Mouse (Mus musculus) fat pad, adult 2 months (tissue): ENCODE measurements around the gene Slc17a5.

ENCODE experiments used
- DNase-seq: peaks from one replicate; pipeline ENCODE4 v3.0.0-alpha.2; 2011; ENCODE audit warnings: low read depth, low spot score; ENCODE audit errors: extremely low read depth

The Slc17a5 gene

GRCm38 (mm10) chr9:78559479-78559878 lies 28.4 kb downstream of the Slc17a5 start:
- no peak for DNase-seq

DNA sequence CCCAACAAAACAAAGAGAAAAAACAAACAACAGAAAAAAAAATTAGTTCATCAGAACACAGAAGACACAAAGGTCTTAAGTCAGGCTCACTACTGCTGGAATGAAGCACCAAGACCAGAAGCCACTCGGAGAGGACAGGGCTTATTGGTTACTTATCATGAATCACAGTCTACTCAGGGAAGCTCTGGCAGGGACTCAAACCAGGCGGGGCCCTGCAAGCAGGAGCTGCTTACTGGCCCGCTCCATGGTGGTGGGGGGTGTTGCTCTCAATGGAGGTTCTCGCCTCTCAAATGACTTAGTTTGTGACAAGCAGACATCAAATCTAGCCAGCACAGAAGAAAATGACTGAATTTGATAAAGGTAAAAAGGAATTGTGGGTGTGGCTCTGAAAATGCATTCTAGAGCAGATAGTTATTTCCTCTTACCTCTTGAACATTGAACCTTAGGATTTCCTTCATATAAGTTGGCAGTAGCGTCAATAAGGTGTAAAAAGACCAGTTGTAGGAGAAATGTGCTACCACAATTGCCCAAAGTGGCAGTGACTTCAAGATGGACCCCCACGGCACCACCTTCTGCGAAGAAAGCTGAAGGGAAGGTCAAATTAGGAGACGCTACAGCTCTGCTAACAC lies 29.1 kb downstream of the Slc17a5 start:
- DNase-seq, result no peak

- no peak for DNase-seq
Measured at GRCm38 (mm10) chr9:78557041-78557440, 30.8 kb downstream of the Slc17a5 start.

DNA sequence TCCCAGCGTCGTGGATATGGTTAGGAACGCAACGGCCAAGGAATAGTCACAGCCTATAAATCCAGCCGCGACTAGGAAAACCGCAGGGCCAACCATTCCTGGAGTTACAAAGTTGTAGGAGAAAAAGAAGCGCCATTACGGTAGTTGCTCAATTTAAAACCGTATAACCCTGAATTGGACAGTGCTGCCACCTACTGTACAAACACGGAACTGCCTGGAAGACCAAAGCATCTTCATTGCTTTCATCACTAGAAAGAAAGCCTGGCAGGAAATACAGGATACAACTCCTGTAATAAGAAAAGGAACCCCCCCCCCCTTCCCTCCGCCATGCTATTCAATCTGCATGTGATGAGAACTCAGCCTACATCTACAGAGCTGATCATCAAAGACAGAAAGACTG lies 34.9 kb downstream of the Slc17a5 start:
- no peak for DNase-seq

DNA sequence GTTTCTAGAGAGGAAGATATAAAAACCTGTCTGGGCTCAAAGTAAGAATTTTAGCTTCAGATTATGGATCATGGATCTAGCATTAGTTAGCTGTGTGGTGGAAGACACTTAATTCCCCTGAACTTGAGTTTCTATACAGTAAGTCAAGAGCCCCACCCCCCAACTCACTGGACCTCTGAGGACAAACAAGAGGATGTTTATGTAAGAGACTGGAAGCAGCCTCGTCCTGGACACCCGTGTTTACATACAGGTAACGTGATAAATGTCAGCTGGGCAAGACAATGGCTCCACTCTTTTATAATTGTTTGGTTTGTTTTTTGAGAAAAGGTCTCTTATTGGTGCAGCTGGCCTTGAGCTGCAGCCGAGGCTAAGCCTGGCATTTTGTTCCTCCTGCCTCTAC lies 36.1 kb downstream of the Slc17a5 start:
- no peak for DNase-seq

GRCm38 (mm10) chr9:78547742-78548141 lies 40.1 kb downstream of the Slc17a5 start:
- DNase-seq, result no peak

- no peak for DNase-seq
Measured at GRCm38 (mm10) chr9:78546944-78547343, 40.9 kb downstream of the Slc17a5 start.

- DNase-seq, result no peak
Measured at GRCm38 (mm10) chr9:78541758-78542157, 46.1 kb downstream of the Slc17a5 start.

- DNase-seq, result no peak
Measured at GRCm38 (mm10) chr9:78538421-78538820, 49.4 kb downstream of the Slc17a5 start.

GRCm38 (mm10) chr9:78537154-78537873 lies 50.5 kb downstream of the Slc17a5 start:
- no peak for DNase-seq

DNA sequence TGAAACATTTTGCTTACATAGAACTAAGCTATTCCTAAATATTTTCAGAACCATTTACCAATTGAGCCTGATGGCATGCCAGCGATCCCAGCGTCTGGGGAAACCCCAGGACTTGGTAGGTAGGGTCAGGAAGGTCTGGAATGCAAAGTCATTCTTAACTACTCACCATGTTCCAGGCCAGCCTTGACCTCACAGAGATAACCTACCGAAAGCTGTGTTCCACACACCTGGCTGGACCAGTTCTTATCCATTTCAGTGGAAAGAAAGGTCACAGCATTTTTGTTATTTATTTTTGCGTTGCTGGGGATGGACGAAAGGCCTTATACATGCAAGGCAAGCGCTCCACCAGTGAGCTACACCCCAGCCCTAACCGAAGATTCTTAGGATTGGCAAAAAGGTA lies 53.2 kb downstream of the Slc17a5 start:
- no peak for DNase-seq

GRCm38 (mm10) chr9:78533296-78533935 lies 54.4 kb downstream of the Slc17a5 start:
- DNase-seq, result no peak

DNA sequence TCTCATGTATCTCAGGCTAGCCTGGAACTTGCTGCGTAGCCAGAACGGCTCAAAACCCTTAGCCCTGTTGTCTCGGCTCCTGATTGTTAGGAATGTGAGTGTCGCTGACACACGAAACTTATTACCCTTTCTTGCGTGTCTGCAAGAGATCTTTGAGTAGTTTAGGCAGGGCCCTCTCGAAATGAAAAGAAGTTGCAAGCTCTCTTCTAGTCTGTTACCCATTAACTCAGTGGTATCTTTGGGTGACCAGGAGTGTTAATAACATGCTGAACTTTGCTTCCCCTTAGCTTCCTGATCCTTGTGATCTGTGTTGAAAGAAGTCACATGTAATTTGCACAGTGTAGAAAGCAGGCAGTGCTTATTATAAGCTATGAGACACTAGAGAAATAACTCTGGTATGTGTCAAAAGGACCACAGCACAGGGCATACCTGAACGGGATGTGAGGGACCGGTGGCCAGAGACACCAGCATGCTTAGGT lies 55.5 kb downstream of the Slc17a5 start:
- no peak for DNase-seq

GRCm38 (mm10) chr9:78531816-78532215 lies 56.0 kb downstream of the Slc17a5 start:
- DNase-seq, result no peak

GRCm38 (mm10) chr9:78527767-78528381 lies 60.0 kb downstream of the Slc17a5 start:
- no peak for DNase-seq

- DNase-seq, result no peak
Measured at GRCm38 (mm10) chr9:78527301-78527761, 60.5 kb downstream of the Slc17a5 start.

DNA sequence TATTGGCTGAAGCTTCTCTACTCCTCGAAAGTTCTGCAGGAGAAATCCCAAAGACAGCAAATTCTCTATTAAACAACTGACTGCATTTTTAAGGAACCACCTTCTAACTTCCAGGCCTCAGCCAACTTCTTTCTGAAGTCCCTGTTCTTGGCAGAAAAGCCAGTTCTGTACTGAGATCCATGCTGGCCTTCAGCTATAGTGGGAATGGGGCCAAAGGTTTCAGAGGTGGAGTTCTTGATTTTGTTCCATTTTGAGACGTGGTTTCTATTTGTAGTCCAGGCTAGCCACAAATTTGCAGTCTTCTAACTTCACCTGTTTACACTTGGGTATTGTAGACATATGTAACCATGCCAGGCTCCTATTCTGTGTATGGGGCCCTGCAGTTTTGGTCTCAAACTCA lies 61.6 kb downstream of the Slc17a5 start:
- DNase-seq, result no peak

DNA sequence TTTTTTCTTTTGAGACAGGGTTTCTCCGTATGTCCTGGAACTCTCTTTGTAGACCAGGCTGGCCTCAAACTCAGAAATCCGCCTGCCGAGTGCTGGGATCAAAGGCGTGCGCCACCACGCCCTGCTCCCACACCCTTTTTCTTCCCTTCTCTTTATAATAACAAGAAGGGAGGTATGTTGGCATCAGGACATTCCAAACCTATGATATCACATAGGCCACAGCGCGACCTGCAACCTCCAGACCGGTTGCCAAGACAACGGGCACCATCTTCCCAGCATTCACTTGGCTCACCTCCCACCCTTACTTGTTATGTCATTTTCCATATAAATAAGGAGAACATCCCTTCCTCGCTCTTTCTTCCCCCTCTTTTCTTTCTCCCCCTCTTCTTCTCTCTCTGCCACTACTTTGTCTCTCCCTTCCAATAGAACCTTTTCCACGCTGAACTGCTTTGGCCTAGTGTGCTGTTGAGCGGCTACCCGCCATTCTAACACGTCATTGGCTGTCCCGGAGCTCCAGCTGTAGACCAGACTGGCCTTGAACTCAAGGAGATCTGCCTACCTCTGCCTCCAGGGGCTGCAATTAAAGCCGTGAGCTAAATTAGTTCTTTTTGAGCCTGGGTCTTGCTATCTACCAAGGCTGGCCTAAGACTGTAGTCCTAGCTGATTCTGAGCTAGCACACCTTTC lies 62.2 kb downstream of the Slc17a5 start:
- DNase-seq, result no peak

DNA sequence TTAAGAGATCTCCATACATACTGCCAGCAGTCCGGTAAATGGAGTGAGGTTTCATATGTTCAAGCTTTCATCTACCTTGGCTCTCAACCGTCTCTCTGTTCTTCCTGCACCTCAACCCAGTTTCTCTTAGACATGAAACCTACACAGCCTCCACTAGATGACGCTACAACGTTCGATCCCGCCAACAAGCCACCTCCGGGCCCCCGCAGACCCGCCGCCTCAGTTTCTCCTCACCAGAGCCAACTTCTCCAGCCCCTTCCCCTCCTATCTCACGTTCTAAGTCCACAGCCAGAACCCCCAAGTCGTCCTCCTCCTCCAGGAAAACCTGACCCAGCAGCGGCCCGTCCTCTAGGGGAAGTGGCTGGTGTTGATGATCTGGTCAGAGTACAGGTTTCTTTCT lies 66.2 kb downstream of the Slc17a5 start:
- no peak for DNase-seq

DNA sequence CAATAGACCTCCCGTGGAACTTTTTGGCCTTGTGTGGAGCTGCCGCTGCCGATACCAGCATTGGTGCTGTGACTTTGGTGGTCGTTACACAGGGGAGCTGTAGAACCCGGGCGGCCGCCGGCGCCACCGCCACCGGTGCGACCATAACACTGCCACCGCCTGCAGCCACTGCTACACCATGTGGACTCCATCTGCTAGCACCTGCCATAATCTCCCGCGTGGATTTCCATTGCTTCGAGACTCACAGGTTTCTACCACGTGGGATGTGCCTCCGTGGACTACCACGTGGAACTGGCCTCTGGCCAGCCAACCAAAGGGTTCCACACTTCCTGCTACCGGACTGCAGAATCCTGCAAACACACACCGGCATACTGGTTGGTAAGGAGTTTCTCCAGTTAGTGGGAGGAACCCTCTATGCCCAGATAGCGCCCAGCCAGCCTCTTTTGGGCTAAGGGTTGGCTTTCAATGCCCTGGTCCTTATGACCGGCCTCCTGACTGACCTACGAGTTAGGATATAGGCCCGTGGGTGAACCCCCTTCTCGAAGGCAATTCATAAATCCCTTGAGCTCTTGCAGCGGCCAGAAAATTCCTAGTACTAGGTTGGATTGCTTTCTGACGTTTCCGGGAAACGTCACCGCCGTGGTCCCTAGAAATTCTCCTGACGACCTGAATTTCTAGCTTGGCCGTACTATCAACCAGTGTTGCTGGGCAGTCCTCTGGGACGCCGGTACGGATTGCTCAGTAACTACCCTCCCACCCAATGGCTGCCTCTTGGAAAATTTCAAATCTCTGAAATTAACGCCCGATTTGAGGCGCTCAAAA lies 66.8 kb downstream of the Slc17a5 start:
- DNase-seq, result no peak
